Mouse (Mus musculus) layer of hippocampus, postnatal 10 days (tissue): ENCODE data around the gene Uggt1. TPM values are rescaled to one million over a fixed set of nuclear protein-coding genes. Genes with fewer than 3 reads are reported as not detected.

Experiments
- DNase-seq, 2 experiments: peaks; one replicate each; pipeline ENCODE4 v3.0.0; 2021; ENCODE audit warnings: low spot score in 2 of 2
- total RNA-seq, 2 experiments: library from RNA; stranded (reverse); gene quantifications; 2 replicates each; pipeline ENCODE4 v1.2.3; 2021

Gene Uggt1
- total RNA-seq, 2 experiments from 2014 or later = 42.3 to 46.1 TPM

DNA sequence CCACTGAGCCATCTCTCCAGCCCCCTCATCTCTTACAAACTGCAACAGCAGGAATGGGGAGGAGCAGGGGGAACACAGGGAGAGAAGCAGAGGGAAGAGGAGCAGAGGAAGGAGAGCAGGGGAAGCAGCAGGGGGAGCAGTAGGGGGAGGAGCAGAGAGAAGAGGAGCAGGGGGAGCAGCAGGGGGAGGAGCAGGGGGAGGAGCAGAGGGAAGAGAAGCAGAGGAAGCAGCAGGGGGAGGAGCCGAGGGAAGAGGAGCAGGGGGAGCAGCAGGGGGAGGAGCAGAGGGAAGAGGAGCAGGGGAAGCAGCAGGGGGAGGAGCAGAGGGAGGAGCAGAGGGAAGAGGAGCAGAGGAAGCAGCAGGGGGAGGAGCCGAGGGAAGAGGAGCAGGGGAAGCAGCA is 14.1 kb upstream of the Uggt1 start:
- DNase-seq = no peak

DNA sequence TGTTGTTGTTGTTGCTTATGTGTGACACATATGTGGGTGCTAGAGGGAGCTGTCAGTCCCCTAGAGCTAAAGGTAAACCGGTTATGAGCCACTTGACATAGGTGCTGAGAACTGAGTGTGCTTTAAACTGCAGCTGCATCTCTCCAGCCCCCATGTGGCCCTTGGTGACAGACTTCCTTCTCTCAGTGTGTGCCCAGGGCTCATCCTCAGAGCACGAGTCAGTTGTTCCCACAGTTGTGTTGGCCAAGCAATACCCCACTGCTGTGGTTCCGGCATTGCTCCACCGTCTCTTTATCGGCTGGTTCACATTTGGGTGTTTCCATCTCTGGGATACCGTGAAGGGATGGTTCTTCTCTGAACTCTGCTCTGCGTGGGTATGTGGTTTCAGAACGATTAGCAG is 12.8 kb upstream of the Uggt1 start:
- DNase-seq = no peak

- no peak for DNase-seq
Observed at GRCm38 (mm10) chr1:36255871-36256640, 11.5 kb upstream of the Uggt1 start.

DNA sequence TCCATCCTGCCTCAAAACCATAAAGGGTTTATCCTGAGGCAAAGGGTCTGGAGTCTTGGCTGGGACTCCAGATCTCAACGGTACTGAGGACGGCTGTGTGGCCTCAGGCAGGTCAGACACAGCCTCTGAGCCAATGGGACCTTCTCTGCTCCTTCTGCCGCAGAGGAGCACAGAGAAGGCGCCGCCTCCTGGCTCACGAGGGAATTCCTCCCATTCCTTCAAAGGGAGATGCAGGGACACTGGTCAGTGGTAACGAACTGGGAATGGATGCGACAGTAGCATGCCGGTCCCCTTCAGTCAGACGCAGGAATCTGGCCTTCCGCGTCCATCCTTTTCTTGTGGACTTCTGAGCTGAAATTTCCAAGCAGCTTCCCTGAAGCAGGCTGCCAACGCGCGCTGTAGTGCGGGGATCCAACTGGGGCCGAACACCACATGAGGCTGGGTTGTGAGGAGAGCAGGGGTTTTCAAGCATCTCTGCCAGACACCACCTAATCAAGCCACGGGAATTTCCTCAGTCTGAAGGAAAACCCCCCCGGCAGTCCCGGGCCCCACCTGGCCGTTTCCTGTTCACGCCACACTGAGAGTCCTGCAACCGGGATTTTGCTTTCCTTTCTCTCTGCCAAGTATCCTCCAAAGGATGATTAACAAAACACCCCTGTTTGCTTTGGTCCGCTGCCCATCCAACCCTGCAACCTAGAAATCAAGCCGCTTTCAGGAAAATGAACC is 10.3 kb upstream of the Uggt1 start:
- DNase-seq = peak; percentile 42 to 52

- peak; percentile 67 to 77 for DNase-seq
Observed at GRCm38 (mm10) chr1:36252791-36253190, 8.3 kb upstream of the Uggt1 start.

GRCm38 (mm10) chr1:36251426-36251825 is 6.9 kb upstream of the Uggt1 start:
- DNase-seq = no peak

DNA sequence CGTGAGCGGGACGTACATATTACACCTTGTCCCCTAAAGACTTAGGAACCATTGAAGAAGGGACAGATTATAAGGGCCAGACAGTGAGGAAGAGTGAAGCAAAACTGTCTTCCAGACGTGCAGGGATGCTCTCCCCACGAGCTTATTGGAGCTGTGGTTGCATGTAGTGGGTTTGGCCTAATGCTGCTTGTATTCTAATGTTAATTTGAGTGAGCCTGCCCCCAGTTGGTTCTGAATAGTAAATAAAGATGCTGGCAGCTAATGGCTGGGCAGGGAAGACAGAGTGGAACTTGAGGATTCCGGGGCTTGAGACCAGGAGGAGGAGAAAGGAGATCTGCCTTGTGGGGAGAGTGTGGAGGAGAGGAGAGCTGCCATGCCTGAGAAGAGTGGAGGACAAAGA is 2.2 kb upstream of the Uggt1 start:
- DNase-seq = no peak

DNA sequence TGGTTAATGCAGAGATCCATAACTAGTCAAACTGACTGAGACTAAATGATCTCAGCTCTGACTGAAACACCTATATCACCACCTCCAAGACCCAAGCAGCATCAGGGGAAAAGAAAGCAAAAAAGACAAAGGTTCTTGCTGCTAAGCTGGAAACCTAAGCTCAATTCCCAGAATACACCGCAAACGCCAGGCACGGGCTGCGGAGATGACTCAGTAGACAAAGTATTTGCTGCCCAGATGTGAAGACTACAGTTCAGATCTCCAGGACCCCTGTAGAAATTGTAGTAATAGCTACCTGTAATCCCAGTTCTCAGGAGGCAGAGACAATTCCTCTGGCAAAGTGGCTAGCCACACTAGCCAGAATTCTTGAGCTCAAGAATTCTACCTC is 302 bp upstream of the Uggt1 start:
- DNase-seq = no peak

- no peak for DNase-seq
Observed at GRCm38 (mm10) chr1:36243447-36244057, 968 bp downstream of the Uggt1 start.

DNA sequence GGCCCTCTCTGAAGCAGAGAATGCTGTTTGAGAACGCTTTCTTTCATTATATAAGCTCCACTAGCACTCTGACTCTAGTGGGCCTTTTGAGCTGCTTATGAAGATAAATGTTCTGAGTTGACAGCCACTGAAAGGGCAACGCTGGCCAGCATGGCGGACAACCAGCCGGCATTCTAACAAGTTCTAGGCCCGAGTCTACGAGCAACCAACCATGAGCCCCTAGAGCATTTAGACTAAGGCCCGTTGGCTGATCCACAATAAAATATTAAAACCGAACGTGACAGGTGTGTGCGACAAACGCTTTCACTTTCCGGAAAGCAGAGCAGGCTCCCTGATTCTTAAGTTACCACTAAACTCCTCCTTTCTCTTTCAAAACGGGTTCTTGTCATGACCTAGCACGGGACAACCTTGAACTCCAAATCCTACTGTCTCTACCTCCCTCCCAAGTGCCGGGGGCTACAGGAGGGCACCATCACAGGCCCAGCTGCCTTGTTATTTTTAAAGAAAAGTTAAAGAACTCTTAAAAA is 2.6 kb downstream of the Uggt1 start:
- DNase-seq = no peak

DNA sequence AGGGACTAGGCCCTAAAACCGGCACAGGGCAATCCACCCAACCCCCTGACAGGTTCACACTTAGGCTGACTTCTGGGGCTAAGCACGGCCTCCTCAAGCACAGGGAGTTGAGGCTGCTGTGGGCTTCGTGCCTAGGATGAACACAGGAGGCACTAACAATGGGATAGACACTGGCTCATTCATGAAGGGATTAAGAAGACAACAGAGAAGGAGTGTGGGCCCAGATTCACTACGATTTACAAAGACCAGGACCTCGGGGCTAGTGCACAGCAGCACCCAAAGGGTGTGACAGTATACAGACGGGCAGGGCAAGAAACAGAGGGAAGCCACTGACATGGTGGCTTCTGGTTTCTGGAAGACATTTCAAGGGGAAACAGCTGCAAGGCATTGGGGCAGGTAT is 4.3 kb downstream of the Uggt1 start:
- DNase-seq = no peak

DNA sequence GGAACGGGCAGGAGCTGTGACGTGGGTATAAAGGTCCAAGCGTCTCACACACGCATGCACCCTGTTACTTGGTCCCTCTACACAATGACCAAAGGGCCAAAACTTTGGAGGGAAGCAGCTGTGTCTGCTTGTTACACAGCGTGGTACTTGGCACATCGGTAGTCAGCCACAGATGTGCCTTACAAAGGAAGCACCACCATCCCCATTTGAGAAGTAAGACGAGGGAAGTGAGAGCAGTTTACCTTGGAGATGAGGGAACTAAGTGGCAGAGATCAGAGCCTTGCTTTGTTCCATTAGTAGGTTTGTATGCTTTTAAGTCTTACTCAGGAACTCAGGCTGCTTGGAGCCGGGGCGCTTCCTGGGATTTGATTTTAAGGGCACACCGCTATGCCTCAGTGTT is 5.1 kb downstream of the Uggt1 start:
- DNase-seq = no peak

DNA sequence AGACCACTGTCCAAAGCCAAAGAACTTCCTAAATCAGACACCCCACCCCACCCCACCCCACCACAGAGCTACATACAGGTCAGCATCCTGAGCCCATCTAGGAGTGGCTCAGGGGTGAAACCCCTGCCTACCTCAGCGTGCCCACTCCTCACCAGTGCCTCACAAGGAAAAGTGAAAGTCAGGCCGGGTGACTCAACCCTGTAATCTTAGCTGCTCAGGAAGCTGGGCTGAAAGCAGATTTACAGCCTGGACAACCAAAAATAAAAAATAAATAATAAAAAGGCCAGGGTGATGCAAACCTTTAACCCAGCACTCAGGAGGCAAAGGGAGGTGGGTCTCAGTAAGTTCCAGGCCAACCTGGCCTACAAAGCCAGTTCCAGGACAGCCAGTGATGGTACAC is 8.7 kb downstream of the Uggt1 start:
- no peak for DNase-seq

- DNase-seq = no peak
Observed at GRCm38 (mm10) chr1:36235057-36235639, 9.4 kb downstream of the Uggt1 start.

- DNase-seq = no peak
Observed at GRCm38 (mm10) chr1:36233218-36233617, 11.3 kb downstream of the Uggt1 start.

GRCm38 (mm10) chr1:36230919-36231705 is 13.4 kb downstream of the Uggt1 start:
- no peak for DNase-seq

- no peak for DNase-seq
Observed at GRCm38 (mm10) chr1:36228461-36228860, 16.1 kb downstream of the Uggt1 start.

DNA sequence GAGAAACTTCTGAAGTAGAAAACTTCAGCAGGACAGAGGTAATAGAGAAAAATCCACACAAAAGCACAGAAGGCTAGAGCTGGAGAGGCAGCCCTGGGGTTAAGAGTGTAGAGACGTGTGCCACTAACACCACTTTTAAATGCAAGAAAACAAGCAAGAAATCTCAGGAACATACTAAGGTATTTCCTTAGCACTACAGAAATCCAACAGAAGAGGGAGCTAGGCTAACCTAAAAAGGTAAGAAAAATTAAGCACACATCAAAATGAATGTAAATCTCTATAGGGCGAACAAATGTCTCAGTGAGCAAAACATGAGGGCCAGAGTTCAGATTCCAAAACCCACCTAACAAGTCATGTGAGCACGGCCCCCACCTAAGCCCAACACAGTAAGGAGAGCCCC is 19.9 kb downstream of the Uggt1 start:
- no peak for DNase-seq

- DNase-seq = no peak
Observed at GRCm38 (mm10) chr1:36214324-36214723, 30.2 kb downstream of the Uggt1 start.

DNA sequence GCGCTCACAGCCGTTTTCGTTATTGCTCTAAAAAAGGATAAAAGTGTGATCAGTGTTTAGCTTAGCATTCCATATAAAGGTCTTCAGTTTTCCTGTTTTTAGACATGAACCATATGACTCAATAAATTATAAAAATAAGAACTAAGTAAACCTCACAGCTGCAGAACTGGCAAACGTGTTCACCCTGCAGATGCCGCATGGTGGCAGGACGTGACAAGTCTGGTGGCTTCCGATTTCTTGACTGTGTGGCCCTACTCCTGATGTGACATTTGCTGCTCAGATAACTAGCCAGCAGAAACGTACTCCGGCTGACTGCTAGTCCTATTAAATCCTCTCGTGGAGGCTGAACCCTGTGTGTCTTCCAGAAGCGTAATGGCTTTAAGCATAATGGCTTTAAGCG is 42.8 kb downstream of the Uggt1 start:
- no peak for DNase-seq

DNA sequence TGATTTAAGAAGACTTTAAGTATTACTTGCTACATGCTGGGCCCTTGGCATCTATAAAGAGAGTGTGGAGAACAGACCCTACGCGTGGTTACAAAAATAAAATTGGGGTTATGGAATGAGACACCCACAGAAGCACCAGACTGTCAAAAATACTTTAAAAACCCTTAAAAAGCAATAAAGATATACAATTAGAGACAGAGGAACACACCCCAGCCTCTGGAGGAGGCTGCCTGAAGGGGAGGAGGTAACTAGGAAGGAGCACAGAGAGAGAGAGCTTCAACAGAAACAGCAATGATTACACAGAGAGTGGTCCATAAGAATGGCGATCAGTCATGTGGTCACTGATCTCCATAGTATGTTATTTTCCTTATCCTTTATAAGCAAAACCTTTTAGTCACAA is 50.0 kb downstream of the Uggt1 start:
- no peak for DNase-seq
